Mouse (Mus musculus) spleen, adult 18-20 months (tissue): ENCODE measurements around the gene Anp32a.
A peak's percentile ranks its signal among the peaks of the same experiment; 100 is the strongest.

Experiments used
- DNase-seq, 2 experiments: peaks; one replicate each; pipeline ENCODE4 v3.0.0; 2022; ENCODE audit warnings: mixed read lengths in 2 of 2

Gene Anp32a

DNA sequence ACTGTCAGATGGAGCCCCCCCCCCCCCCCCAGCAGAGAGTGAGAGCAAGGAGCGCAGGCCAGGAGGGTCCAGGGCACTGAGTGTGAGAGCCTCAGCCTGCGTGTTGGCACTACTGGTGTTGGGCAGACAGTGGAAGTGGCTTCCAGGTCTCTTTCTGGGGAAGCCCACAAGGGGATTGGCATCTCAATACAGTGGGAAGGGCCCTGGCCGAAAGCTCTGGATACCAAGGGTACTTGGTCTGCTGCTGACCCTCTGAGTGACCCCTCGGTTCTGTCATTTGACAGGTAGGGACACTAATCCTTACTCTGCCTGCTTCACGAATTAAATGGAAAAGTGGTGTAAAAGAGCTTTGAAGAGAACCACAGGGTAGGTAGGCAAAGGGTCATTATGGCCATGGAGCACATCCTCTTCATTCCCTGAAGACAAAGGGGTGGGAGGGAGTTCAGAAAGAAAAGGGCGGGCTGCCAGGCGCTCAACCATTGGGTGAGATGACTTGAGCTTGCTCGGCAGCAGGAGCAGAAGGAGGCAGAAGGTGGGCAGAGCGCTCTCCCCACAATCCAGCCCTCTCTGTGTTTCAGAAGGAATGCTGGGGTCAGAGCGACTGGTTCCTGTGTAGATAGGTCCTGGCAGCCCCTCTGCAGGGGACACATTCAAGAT, 79.3 kb downstream of the Anp32a start:
- DNase-seq, result no peak

DNA sequence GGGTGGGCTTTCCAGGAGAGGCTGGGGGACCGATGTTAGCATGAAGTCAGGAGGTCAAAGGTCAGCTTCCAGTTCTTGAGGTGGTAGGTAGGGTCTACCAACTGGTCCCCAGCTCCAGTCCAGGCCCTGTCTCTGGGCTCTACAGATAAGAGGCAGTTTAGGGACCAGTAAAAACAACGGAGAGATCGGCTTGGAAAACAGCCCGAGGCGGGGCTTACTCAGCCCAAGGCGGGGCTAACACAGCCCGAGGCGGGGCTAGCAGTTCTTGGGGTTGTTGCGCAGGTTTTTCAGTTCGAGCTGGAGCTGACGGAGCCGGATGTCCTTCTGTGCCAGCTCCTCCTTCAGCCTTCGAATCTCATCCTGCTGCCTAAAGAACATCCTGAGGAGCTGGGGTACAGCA, 79.9 kb downstream of the Anp32a start:
- DNase-seq, result peak; percentile 41 to 58

DNA sequence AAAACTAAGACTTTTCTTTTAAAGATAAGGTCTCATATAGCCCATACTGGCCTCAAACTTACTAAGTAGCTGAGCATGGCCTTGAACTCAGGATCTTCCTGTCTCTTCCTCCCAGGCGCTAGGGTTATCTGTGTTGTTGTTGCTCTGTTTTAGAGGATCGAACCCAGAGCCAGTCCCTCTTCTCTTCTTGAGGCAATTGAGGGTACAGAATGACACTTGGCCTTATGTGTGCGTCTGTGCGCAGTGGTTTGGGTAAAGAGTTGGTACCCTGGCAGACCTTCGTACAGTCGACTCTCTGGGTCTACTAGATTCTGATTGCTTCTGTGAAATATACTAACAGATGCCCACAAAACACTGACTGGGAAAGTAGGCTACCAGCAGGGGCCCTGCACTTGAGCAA, 80.8 kb downstream of the Anp32a start:
- DNase-seq, result no peak

DNA sequence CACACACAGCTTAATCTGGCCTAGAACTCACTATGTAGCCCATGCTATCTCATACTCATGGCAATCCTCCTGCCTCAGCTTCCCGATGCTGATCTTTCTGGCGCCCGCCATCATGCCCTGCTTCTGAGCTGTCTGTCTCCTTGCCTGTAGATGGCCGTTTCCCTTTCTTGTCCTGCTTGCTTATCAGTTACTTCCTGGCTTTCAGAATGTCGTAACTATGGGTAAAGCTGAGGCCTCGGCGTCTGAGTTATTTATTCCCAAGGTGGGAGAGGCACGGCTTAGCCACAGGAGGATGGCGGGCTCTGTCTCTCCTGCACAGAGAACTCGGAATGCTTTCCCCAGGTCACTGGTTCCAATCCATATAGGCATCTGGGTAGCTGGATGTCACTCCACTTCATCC, 81.8 kb downstream of the Anp32a start:
- no peak for DNase-seq

DNA sequence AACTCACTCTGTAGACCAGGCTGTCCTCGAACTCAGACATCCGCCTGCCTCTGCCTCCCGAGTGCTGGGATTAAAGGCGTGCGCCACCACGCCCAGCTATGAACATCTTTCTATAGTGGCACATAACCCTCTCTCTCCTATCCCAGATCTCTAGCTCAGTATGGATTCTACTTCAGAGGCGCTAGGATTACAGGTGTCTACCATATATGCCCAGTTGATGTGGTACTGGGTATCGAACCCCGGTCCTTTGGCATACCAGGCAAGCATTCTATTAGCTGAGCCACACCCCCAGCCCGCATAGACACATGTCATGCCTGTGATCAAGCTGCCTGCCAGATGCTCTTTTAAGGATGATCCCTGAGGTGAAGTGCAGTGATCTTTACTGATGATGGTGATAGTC, 82.8 kb downstream of the Anp32a start:
- no peak for DNase-seq

DNA sequence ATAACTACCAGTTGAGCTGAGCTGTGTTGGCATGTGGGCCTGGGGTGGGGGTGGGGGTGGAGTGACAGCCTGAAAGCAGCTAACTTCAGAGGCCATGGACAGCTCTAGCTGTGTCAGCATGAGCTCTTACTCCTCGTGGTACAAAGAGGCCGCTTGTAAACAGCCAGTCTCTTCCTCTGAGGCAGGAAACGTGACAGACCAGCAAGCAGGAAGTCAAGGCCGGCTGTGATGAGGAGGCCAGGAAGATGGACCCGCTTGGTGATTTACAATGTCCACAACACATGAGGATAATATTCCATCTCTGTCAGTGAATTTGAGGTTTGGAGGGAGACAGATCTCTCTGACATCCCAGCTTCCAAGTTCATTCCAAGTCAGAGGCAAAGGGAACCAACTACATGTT, 84.2 kb downstream of the Anp32a start:
- no peak for DNase-seq

DNA sequence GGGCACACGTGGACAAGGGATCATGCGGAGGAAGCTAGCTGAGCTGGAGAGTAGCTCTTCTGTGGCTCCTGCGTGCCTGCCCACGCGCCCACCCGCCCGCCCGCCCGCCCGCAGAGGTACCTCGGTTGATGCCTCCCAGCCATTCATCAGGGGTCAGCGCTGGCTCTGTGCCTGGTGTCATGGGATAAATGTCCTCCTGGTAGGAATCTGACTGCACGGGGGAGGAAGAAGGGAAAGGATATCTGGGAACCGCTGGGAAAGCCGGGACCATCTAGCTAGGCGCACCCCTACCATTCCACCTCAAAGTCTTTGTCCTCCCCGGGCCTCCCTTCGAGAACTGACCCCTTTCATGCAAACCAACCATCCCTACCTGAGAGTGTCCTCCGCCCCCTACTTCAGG, 84.9 kb downstream of the Anp32a start:
- no peak for DNase-seq

DNA sequence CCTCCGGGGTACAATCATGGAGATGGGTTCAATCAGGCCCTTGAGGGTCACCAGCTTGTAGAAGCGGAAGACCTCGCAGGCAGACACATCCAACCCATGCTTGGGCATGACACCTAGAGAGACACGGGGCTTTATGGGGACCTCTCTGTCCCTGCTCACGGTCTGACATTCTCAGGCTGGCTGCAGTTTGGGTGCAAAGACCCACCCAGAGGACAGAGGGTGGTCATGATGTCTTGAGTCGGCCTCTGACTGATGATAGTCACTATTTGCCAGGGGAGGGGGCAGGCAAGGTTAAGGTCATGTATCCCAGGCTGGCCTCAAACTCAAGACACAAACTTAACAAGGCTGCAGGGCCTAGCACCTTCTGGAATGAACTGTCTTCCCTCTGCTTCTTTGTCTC, 85.4 kb downstream of the Anp32a start:
- no peak for DNase-seq

DNA sequence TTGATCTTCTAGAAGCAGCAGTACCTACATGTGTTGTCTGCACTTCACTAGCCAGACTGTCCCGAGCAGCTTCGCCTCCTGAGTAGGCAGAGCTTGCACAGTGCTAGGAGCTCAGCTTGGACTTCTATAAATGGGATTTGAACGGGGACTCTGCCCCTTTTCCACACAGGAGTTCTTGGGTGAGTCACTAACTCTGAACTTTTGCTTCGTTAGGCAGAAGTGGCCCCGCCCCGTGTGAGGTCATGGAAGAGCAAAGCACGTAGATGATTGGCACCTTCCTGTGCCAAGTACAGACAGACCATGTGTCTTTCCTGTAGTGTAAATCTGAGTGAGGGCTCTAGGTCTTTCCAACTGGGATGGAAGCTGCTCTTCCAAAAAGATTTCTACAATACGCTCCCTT, 85.9 kb downstream of the Anp32a start:
- no peak for DNase-seq
